Comparison of ENCODE assay signal across 11 mouse cellular contexts in genomic region chr9:64474142-64474541, GRCm38 (mm10).
DNase-seq lines count a peak whose midpoint lies in the region; ATAC-seq lines count a peak whose summit lies in the region.
"Had no signal": no experiment of that assay in that cellular context is flagged by ENCODE, and none has a peak within 500 bp of the region (broad histone marks: within the 10 kb centered on the region; RNA-seq: fewer than 3 reads in every experiment).

No protein-coding gene starts in this region.

- no peak overlapping the region for H3K27ac ChIP-seq in midbrain, embryonic 13.5 days
- no peak overlapping the region for H3K27ac ChIP-seq in midbrain, embryonic 15.5 days
- H3K27ac ChIP-seq: heart, embryonic 10.5 days; hindbrain, embryonic 10.5 days had no signal

- H3K27me3 ChIP-seq in midbrain, embryonic 13.5 days: no peaks in the 10 kb centered on the region
- no peaks in the 10 kb centered on the region for H3K27me3 ChIP-seq in midbrain, embryonic 15.5 days (replicated peaks)

- H3K9ac ChIP-seq in midbrain, embryonic 13.5 days (replicated peaks): no peak overlapping the region
- H3K9ac ChIP-seq in midbrain, embryonic 15.5 days: no peak overlapping the region

- intact Hi-C loops in gastrocnemius, postnatal 36 days (cut with DNase I): no loop called here

- no peak overlapping the region for H3K4me3 ChIP-seq in midbrain, embryonic 13.5 days (replicated peaks)
- no peak overlapping the region for H3K4me3 ChIP-seq in midbrain, embryonic 15.5 days
- H3K4me3 ChIP-seq: heart, embryonic 10.5 days; hindbrain, embryonic 10.5 days had no signal

- ATAC-seq in midbrain, embryonic 13.5 days: no peak
- ATAC-seq in midbrain, embryonic 15.5 days (replicated peaks): no peak

- no peak overlapping the region for H3K4me2 ChIP-seq in midbrain, embryonic 13.5 days (replicated peaks)
- no peak overlapping the region for H3K4me2 ChIP-seq in midbrain, embryonic 15.5 days

- no peaks in the 10 kb centered on the region for H3K36me3 ChIP-seq in midbrain, embryonic 13.5 days
- no peaks in the 10 kb centered on the region for H3K36me3 ChIP-seq in midbrain, embryonic 15.5 days (replicated peaks)
- H3K36me3 ChIP-seq: heart, embryonic 10.5 days; hindbrain, embryonic 10.5 days had no signal

- DNase-seq in gastrocnemius, adult 18-20 months (ENCODE audit: low spot score): peak; percentile 13
- DNase-seq in gastrocnemius, postnatal 36 days: no peak
- peak; percentile 18 for DNase-seq in ovary, postnatal 36 days (ENCODE audit: low spot score)
- DNase-seq in ovary, adult 18-20 months (ENCODE audit: low spot score): no peak
- DNase-seq in gastrocnemius, postnatal 10 days: peak; percentile 21
- no peak for DNase-seq in yolk sac, embryonic 10.5 days (ENCODE audit: low spot score)
- DNase-seq: retina, postnatal 1 day had no signal

- peaks cover 21% of the 10 kb centered on the region for H3K4me1 ChIP-seq in midbrain, embryonic 13.5 days (replicated peaks)
- H3K4me1 ChIP-seq in midbrain, embryonic 15.5 days: peaks cover 21% of the 10 kb centered on the region

- 33% methylated on average over 4 of the region's 4 CpGs for WGBS in midbrain, embryonic 13.5 days
- 46% methylated on average over 4 of the region's 4 CpGs for whole genome bisulfite sequencing in midbrain, embryonic 15.5 days

- H3K9me3 ChIP-seq in midbrain, embryonic 13.5 days: no peaks in the 10 kb centered on the region
- H3K9me3 ChIP-seq in midbrain, embryonic 15.5 days: no peaks in the 10 kb centered on the region
- H3K9me3 ChIP-seq: heart, embryonic 10.5 days; hindbrain, embryonic 10.5 days had no signal

Comparison
In these comparisons a context has a peak if more than half of its experiments do, and no peak if none do; other contexts are left out.
1. DNase-seq: peak in gastrocnemius, adult 18-20 months (single experiment), ovary, postnatal 36 days (single experiment) and gastrocnemius, postnatal 10 days (single experiment); none in gastrocnemius, postnatal 36 days (0 of 2), ovary, adult 18-20 months (single experiment) and yolk sac, embryonic 10.5 days (single experiment).